Mouse (Mus musculus) olfactory bulb, adult 2 months (tissue): ENCODE measurements around the gene Nipsnap3a. TPM values are rescaled to one million over a fixed set of nuclear protein-coding genes. Genes with fewer than 3 reads are reported as not detected.

ENCODE experiments used
- H3K27ac ChIP-seq: fragments of 200-500 bp; 2 replicates; pipeline ENCODE4 v1.5.1; 2012; ENCODE audit warnings: low read depth, low read length; ENCODE audit not compliant: insufficient read depth
- H3K4me1 ChIP-seq: fragments of 200-500 bp; 2 replicates; pipeline ENCODE4 v1.6.1; 2012; ENCODE audit warnings: low read length; ENCODE audit not compliant: control insufficient read depth, insufficient read depth
- H3K4me3 ChIP-seq: fragments of 200-500 bp; 2 replicates; pipeline ENCODE4 v1.5.1; 2012; ENCODE audit warnings: mild to moderate bottlenecking, low read depth, low read length, moderate library complexity; ENCODE audit not compliant: insufficient read depth
- CTCF ChIP-seq: fragments of 200-500 bp; IDR thresholded peaks from 2 replicates; pipeline ENCODE4 v1.5.1; 2012; ENCODE audit warnings: low read depth, mild to moderate bottlenecking, low read length, moderate library complexity; ENCODE audit not compliant: insufficient read depth
- POLR2A ChIP-seq: fragments of 200-500 bp; IDR thresholded peaks from 2 replicates; pipeline ENCODE4 v1.6.1; 2012; ENCODE audit warnings: mild to moderate bottlenecking, low read depth, low read length, moderate library complexity; ENCODE audit not compliant: insufficient read depth
- WGBS: fragments of 180-500 bp; shearing (Covaris S2); methylation state at CpG from one replicate; pipeline ENCODE4 v1.1.7; 2018; 5-methylcytosine and 5-hydroxymethylcytosine counted together
- polyA plus RNA-seq: library from polyadenylated mRNA; stranded (reverse); fragments of >200 nt; gene quantifications from 2 replicates; pipeline ENCODE4 v1.2.4, GENCODE M21; 2012; ENCODE audit warnings: low replicate concordance; ENCODE audit not compliant: missing spikeins, insufficient read depth, insufficient read length

The Nipsnap3a gene
- polyA plus RNA-seq, result not detected in 2 replicates

DNA sequence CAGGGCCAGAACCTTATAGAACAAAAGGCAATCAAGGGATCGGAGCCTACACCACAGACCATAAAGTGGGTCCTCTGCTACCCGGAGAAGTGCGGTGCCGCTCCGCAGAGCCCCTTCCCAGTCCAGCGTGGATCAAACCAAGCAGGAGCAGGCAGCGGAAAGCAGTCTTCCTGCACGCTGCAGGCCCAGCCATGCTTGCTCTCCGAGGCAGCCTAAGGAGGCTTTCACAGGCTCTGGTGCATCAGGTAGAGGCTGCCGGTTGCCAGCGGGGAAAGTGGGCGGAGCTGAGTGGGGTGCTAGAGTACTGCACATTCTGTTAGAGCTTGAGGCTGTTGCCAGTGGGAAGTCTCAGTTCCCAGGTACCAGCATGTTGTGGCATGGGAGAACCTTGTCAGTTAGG is at the start of gene Nipsnap3a:
TSS of gene Nipsnap3a (plus strand) at position 25 of the 400 bp plus-strand sequence.
- TF ChIP-seq CTCF (no peak), POLR2A (no peak)
- Histone ChIP-seq H3K27ac (no peak within 1 kb of the TSS), H3K4me1 (no peaks in the 10 kb centered on the region; the same call in 1 of the 2 replicates), H3K4me3 (no peak within 1 kb of the TSS)
- WGBS, result 37% methylated on average over 12 of the region's 12 CpGs

DNA sequence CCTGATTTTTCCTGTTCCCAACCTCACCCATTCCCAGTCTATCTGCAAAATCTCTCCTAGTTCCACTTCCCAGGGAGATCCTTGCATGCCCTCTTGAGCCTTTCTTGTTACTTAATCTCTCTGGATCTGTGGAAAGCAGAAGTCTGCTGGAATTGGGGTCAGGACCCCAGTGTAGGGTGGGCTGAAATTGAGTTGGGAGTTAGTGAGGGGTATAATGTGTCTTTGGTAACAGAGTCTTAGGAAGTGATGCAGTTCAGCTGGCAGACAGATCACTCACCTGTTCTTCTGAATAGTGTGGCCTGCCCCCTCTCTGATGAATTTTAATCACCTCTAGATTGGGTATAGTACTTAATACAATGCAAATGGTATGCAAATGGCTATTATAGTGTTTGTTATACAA is 42.4 kb upstream of the Nipsnap3a start:
- TF ChIP-seq CTCF (no peak), POLR2A (no peak)

DNA sequence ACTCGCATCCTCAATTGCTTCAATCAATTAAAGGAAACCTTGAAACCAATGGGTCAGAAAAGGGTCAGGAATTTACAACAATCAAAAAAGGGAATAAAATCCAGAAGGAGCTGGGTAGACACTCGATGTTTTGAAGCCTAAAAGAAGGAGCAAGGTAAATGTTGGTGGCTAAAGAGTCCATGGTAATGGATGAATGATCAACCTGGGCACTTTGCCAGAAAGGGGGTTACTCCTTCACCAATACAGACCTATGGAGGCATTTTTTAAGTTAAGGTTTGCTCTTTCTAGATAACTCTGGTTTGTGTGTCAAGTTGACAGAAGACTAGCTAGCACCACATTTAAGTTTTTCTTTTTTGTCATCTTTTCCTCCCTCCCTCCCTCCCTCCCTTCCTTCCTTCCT is 40.1 kb upstream of the Nipsnap3a start:
- Histone ChIP-seq H3K4me1 (no peaks in the 10 kb centered on the region), H3K4me3 (no peak overlapping the region), H3K27ac (no peak overlapping the region)
- TF ChIP-seq POLR2A (no peak), CTCF (no peak)
- 91% methylated on average over 2 of the region's 2 CpGs for WGBS

More for the DNA sequence above, 42.4 kb upstream of the Nipsnap3a start:
- H3K27ac ChIP-seq, result no peak overlapping the region
- no peaks in the 10 kb centered on the region for H3K4me1 ChIP-seq
- no peak overlapping the region for H3K4me3 ChIP-seq

DNA sequence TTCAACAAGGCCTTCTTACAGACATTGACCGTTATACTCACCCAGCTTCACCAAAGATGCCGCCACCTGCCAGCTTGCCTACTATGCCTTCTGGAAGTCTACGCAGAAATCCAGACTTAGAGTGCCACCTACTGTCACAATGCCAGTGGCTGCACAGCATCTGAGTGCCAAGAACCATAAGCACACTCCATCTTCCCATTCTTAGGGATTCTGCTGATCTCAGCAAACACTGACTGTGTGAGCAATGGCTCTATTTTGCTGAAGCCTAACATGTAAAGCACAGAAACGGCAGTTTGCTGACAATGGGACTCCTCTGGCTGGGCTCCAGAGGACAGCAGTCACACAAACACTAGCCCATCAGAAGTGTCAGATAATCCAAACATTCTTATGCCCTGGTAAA is 30.4 kb upstream of the Nipsnap3a start:
- WGBS, result 26% methylated on average over 4 of the region's 4 CpGs
- TF ChIP-seq CTCF (no peak), POLR2A (no peak)
- no peaks in the 10 kb centered on the region for H3K4me1 ChIP-seq
- no peak overlapping the region for H3K4me3 ChIP-seq
- no peak overlapping the region for H3K27ac ChIP-seq

DNA sequence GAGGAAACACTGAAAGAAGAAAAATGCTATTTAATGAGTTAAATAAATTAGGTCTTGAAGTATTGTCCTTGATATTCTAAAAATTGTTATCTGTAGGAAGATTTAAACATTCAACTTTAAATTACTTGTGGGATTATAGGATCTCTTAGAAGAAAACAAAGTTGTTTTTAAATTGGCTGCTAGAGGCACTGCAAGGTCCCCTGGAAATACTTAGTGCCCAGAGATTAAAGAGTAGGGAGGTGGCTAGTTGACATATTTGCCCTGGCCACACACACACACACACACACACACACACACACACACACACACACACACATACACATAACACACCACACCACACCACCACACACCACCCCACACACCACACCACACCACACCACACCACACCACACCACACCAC is 24.8 kb upstream of the Nipsnap3a start, which contains the start of gene Olfr270:
TSS of gene Olfr270 (plus strand) at position 301 of the 400 bp plus-strand sequence.
- TF ChIP-seq CTCF, result no peak
- TF ChIP-seq POLR2A, result no peak
- Histone ChIP-seq H3K27ac (no peak within 1 kb of the TSS), H3K4me3 (no peak within 1 kb of the TSS)

DNA sequence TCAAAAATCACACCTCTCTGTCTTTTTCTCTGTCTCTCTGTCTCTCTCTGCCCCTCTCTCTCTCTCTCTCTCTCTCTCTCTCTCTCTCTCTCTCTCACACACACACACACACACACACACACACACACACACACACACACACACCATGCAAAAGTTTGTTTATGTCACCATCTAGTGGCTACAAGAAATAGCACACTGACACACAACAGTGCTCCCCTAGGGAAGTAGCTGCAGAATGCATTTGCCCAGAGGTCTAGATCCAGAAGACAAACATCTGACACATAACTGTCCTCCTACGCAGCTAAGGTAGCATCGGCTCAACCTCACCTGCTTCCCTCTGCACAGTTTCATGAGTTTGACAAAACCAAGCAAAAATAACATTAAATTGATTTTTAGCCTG is 3.9 kb upstream of the Nipsnap3a start:
- TF ChIP-seq POLR2A, result no peak
- TF ChIP-seq CTCF, result no peak
- WGBS, result 71% methylated on average over 2 of the region's 2 CpGs
- H3K4me3 ChIP-seq, result no peak overlapping the region
- no peak overlapping the region for H3K27ac ChIP-seq
- H3K4me1 ChIP-seq, result no peaks in the 10 kb centered on the region; the same call in 1 of the 2 replicates

More for the DNA sequence above, 24.8 kb upstream of the Nipsnap3a start, which contains the start of gene Olfr270:
- H3K4me1 ChIP-seq, result no peaks in the 10 kb centered on the region

DNA sequence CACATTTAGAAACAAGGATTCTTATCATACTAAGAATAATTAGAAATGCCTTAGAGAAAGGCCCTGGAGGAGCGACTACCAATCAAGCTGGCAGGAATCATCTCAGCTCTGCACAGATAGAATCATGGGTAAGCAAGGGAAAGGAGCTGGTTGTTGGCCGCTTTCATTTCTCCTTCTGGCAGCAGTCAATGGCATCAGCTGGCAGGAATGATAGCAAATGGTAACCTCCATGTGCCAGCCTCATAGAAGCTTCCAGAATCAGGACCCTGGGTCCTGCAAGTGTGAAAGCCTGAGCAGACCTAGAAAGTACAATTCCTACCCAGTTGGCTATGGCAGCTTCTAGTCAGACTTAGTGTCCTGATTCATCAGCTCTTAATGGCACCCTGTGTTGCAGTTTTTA is 2.8 kb upstream of the Nipsnap3a start:
- TF ChIP-seq CTCF (no peak), POLR2A (no peak)
- Histone ChIP-seq H3K4me3 (no peak overlapping the region), H3K4me1 (no peaks in the 10 kb centered on the region; the same call in 1 of the 2 replicates), H3K27ac (no peak overlapping the region)
- 64% methylated on average over 2 of the region's 2 CpGs for WGBS

DNA sequence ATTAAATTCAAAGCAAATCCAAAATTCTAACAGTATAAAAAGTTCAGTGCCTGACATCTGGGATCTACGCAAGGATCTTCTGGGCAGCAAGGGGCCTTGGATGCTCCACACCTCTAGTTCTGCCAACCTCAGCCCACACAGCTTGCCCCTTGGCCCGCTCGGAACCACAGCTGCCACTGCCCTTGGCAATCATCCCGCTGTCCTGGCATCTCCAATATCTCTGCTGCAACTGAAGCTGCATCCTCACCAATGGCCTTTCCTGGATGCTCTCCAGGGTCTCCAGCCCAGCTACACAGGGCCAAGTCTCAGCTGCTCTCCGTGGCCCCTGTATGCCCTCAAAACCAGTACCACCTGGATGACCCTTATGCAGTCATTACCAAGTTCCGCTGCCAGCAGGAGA is 10.4 kb downstream of the Nipsnap3a start:
- Histone ChIP-seq H3K4me3 (no peak overlapping the region), H3K27ac (no peak overlapping the region), H3K4me1 (no peaks in the 10 kb centered on the region)
- TF ChIP-seq CTCF (no peak), POLR2A (no peak)
- WGBS, result 68% methylated on average over 6 of the region's 6 CpGs

DNA sequence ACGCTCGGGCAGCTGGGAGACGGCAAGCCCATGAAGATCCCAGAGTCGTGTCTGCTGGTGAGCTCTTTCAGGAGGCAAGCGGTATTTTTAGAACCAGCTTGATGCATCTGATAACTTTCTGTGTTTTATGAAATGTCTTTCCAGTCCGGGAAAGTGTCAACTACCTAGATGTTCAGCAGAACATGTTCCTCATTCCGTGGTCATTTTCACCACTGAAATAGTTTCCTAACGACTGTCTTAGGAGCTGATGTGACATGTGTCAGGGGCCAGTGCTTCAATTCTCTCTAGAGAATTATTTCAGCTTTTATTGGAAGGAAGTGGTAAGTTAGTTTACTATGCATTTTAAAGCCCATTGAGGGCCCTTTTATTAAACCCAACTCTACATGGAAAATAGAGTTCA is 11.1 kb downstream of the Nipsnap3a start:
- H3K4me1 ChIP-seq, result no peaks in the 10 kb centered on the region
- TF ChIP-seq CTCF (no peak), POLR2A (no peak)
- H3K4me3 ChIP-seq, result no peak overlapping the region
- 78% methylated on average over 8 of the region's 8 CpGs for WGBS
- H3K27ac ChIP-seq, result no peak overlapping the region

DNA sequence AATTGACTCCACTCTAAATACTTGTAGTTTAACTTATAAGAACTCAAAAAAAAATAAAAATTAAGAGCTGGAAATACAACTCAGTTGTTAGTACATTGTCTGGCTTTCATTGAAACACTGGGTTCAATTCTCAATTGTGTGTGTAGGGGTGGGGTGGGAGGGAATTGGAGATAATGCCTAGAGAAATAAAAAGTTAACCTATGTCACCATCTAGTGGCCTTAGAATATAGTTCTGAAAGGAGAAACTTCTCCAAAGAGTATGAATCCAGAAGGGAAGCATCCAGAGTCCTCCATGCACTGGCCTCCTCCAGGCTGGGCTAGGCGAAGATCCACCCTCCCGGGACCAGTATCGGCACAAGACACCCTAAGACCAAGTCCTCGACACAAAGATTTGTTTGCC is 20.1 kb downstream of the Nipsnap3a start:
- 75% methylated on average over 4 of the region's 4 CpGs for WGBS
- Histone ChIP-seq H3K27ac (no peak overlapping the region), H3K4me1 (peaks cover 8% of the 10 kb centered on the region; the same call in 1 of the 2 replicates), H3K4me3 (no peak overlapping the region)
- TF ChIP-seq POLR2A, result no peak
- no peak for TF ChIP-seq CTCF
